Mouse (Mus musculus) fat pad, adult 2 months (tissue): ENCODE results near the gene Kcnc2.

ENCODE experiments used
- DNase-seq: peaks from one replicate; pipeline ENCODE4 v3.0.0-alpha.2; 2011; ENCODE audit warnings: low read depth, low spot score; ENCODE audit errors: extremely low read depth

Kcnc2 gene

GRCm38 (mm10) chr10:112380590-112380989, 109.7 kb downstream of the Kcnc2 start:
- DNase-seq: no peak

- no peak for DNase-seq
Observed at GRCm38 (mm10) chr10:112394399-112394970, 123.6 kb downstream of the Kcnc2 start.

GRCm38 (mm10) chr10:112397194-112397593, 126.3 kb downstream of the Kcnc2 start:
- no peak for DNase-seq

- DNase-seq: no peak
Observed at GRCm38 (mm10) chr10:112400591-112401404, 129.9 kb downstream of the Kcnc2 start.

GRCm38 (mm10) chr10:112409525-112409924, 138.6 kb downstream of the Kcnc2 start:
- no peak for DNase-seq

GRCm38 (mm10) chr10:112423327-112423726, 152.4 kb downstream of the Kcnc2 start:
- DNase-seq: no peak

GRCm38 (mm10) chr10:112436950-112437349, 166.0 kb downstream of the Kcnc2 start:
- DNase-seq: no peak

GRCm38 (mm10) chr10:112444640-112445039, 173.7 kb downstream of the Kcnc2 start:
- no peak for DNase-seq

- DNase-seq: no peak
Observed at GRCm38 (mm10) chr10:112450910-112451309, 180.0 kb downstream of the Kcnc2 start.

GRCm38 (mm10) chr10:112468689-112469384, 197.9 kb downstream of the Kcnc2 start:
- no peak for DNase-seq

GRCm38 (mm10) chr10:112474122-112474810, 203.3 kb downstream of the Kcnc2 start:
- no peak for DNase-seq

GRCm38 (mm10) chr10:112481461-112481860, 210.5 kb downstream of the Kcnc2 start:
- DNase-seq: no peak

GRCm38 (mm10) chr10:112481921-112482607, 211.1 kb downstream of the Kcnc2 start:
- no peak for DNase-seq

GRCm38 (mm10) chr10:112484387-112485105, 213.6 kb downstream of the Kcnc2 start:
- DNase-seq: no peak

- no peak for DNase-seq
Observed at GRCm38 (mm10) chr10:112485819-112486218, 214.9 kb downstream of the Kcnc2 start.

GRCm38 (mm10) chr10:112488751-112489150, 217.8 kb downstream of the Kcnc2 start:
- no peak for DNase-seq
